ENCODE assay signal across 8 mouse cellular contexts in the genomic region with DNA sequence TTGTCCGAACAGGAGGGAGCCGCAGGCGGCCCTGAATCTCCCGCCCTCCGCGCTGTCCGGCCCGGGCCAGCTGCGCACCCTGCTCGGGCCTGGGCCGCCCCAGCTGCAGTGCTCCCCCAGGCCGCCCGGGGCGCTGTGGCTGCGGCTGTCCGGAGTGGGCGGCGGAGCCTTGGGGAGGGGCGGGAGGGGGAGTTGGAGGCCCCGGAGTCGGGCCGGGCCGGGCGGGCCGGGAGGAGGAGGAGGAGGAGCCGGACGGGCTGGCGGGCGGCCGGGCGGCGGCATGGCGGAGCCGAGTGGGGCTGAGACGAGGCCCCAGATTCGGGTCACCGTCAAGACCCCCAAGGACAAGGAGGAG. TPM values are rescaled to one million over a fixed set of nuclear protein-coding genes. Genes with fewer than 3 reads are reported as not detected.
A peak's percentile ranks its signal among the peaks of the same experiment; 100 is the strongest.
DNase-seq lines count a peak whose midpoint lies in the region; ATAC-seq lines count a peak whose summit lies in the region.

A gene (plus strand): TSS at position 234 of the 355 bp plus-strand sequence.

- peaks cover 33% of the 10 kb centered on the region for H3K36me3 ChIP-seq in hindbrain, embryonic 14.5 days (replicated peaks; ENCODE audit: control insufficient read depth, insufficient read depth)

- peak within 1 kb of the TSS; percentile 91 for H3K27ac ChIP-seq in hindbrain, embryonic 14.5 days

- H3K4me2 ChIP-seq in hindbrain, embryonic 14.5 days (replicated peaks) = peak within 1 kb of the TSS; percentile 80

- peak; percentile 97 for DNase-seq in Muller cell, postnatal 12 days (ENCODE audit: inconsistent ontology term)
- DNase-seq in cerebellum, postnatal 25 days = peak; percentile 95
- peak; percentile 86 to 88 for DNase-seq in frontal cortex, postnatal 36 days (ENCODE audit: low spot score in 2 of 2)
- peak; percentile 86 for DNase-seq in hindbrain, embryonic 14.5 days (ENCODE audit: low spot score)
- DNase-seq in layer of hippocampus, postnatal 36 days = peak; percentile 89 to 90
- DNase-seq in lung, postnatal 36 days = peak; percentile 93
- DNase-seq in retina, embryonic 14.5 days (ENCODE audit: low spot score) = peak; percentile 93
- DNase-seq in thymus, postnatal 36 days = peak; percentile 88 to 91

- H3K4me1 ChIP-seq in hindbrain, embryonic 14.5 days (replicated peaks; ENCODE audit: control insufficient read depth, insufficient read depth, low read length) = peaks cover 17% of the 10 kb centered on the region

- peak within 1 kb of the TSS; percentile 76 for H3K9ac ChIP-seq in hindbrain, embryonic 14.5 days

- WGBS in hindbrain, embryonic 14.5 days = under 1% methylated on average over 27 of the region's 37 CpGs

- no peaks in the 10 kb centered on the region for H3K27me3 ChIP-seq in hindbrain, embryonic 14.5 days (ENCODE audit: control insufficient read depth, insufficient read depth, low read length)

- peak; percentile 86 for ATAC-seq in hindbrain, embryonic 14.5 days (ENCODE audit: low FRiP score)

- no peaks in the 10 kb centered on the region for H3K9me3 ChIP-seq in hindbrain, embryonic 14.5 days (ENCODE audit: control insufficient read depth, low read length)

- peak within 1 kb of the TSS; percentile 76 for H3K4me3 ChIP-seq in hindbrain, embryonic 14.5 days (replicated peaks; ENCODE audit: low read length)

RNA-seq across cellular contexts. Expression of the gene that starts here (rescaled TPM):
- 42.9 and 53.6 TPM in 2 replicates for polyA plus RNA-seq in hindbrain, embryonic 14.5 days (2014; fragmentation: Nextera tagmentation; extraction: Ambion mirVana)
- 100 to 1,000 TPM; 109 to 111 TPM for total RNA-seq in layer of hippocampus, postnatal 36 days (2021)

Comparison
In these comparisons a context has a peak if more than half of its experiments do, and no peak if none do; other contexts are left out.
1. Peak in every context shown above with its lines: DNase-seq, ATAC-seq, H3K4me3 ChIP-seq and H3K27ac ChIP-seq.